Mouse (Mus musculus) R1 (cell line): ENCODE data around the gene Dnajc3.
"Not testable (repeated sequence)": the region's sequence is repeated elsewhere in the genome, so short reads cannot be mapped to it uniquely, and the experiment has no call there.

ENCODE experiments used
- DNase-seq: peaks from one replicate; pipeline ENCODE4 v3.0.0-alpha.2; 2018; ENCODE audit warnings: low read depth, low spot score

Gene Dnajc3

GRCm38 (mm10) chr14:118982429-118983045 lies 44.8 kb downstream of the Dnajc3 start:
- DNase-seq: not testable (repeated sequence)

- DNase-seq: no peak
These were observed 45.6 kb downstream of the Dnajc3 start for GRCm38 (mm10) chr14:118983396-118983795.

- no peak for DNase-seq
These were observed 46.4 kb downstream of the Dnajc3 start for GRCm38 (mm10) chr14:118984161-118984560.

- peak; percentile 81 for DNase-seq
These were observed 49.1 kb downstream of the Dnajc3 start for GRCm38 (mm10) chr14:118986653-118987522.

- DNase-seq: peak; percentile 62
These were observed 50.0 kb downstream of the Dnajc3 start for GRCm38 (mm10) chr14:118987523-118988496.

- no peak for DNase-seq
These were observed 57.6 kb downstream of the Dnajc3 start for GRCm38 (mm10) chr14:118995226-118995925.

- DNase-seq: peak; percentile 27
These were observed 65.5 kb downstream of the Dnajc3 start for GRCm38 (mm10) chr14:119003320-119003719.

GRCm38 (mm10) chr14:119005834-119006233 lies 68.1 kb downstream of the Dnajc3 start:
- DNase-seq: peak; percentile 69

GRCm38 (mm10) chr14:119006441-119007102 lies 68.8 kb downstream of the Dnajc3 start:
- DNase-seq: peak; percentile 39

- peak; percentile 100 for DNase-seq
These were observed 69.6 kb downstream of the Dnajc3 start for GRCm38 (mm10) chr14:119007103-119007951.

- DNase-seq: no peak
These were observed 70.3 kb downstream of the Dnajc3 start for GRCm38 (mm10) chr14:119008031-119008590.

- no peak for DNase-seq
These were observed 71.8 kb downstream of the Dnajc3 start for GRCm38 (mm10) chr14:119009531-119009930.

GRCm38 (mm10) chr14:119012607-119013431 lies 75.0 kb downstream of the Dnajc3 start:
- peak; percentile 71 for DNase-seq

- DNase-seq: no peak
These were observed 75.8 kb downstream of the Dnajc3 start for GRCm38 (mm10) chr14:119013549-119013948.

- DNase-seq: peak; percentile 71
These were observed 88.1 kb downstream of the Dnajc3 start for GRCm38 (mm10) chr14:119025889-119026288.

GRCm38 (mm10) chr14:119027130-119027529 lies 89.4 kb downstream of the Dnajc3 start:
- peak; percentile 72 for DNase-seq

GRCm38 (mm10) chr14:119027675-119028253 lies 90.0 kb downstream of the Dnajc3 start:
- DNase-seq: no peak
